Mouse (Mus musculus) liver, embryonic 15.5 days (tissue): ENCODE data around the gene Bcl2. TPM values are rescaled to one million over a fixed set of nuclear protein-coding genes. Genes with fewer than 3 reads are reported as not detected.

Experiments
- ATAC-seq: fragments of 200-750 bp; cut with Nextera tagmentation; 2 replicates; pipeline ENCODE4 v1.8.0; 2017; ENCODE audit warnings: moderate number of reproducible peaks, mild to moderate bottlenecking, moderate library complexity; ENCODE audit not compliant: insufficient read depth
- H3K27ac ChIP-seq: fragments of 300-500 bp; sonication (generic); replicated peaks from 2 replicates; pipeline ENCODE4 v1.5.1; 2015; ENCODE audit warnings: mild to moderate bottlenecking, inconsistent platforms
- H3K27me3 ChIP-seq: fragments of 300-500 bp; sonication (generic); 2 replicates; pipeline ENCODE4 v1.6.1; 2015; ENCODE audit warnings: mild to moderate bottlenecking, inconsistent platforms
- H3K36me3 ChIP-seq: fragments of 300-500 bp; sonication (generic); replicated peaks from 2 replicates; pipeline ENCODE4 v1.6.1; 2015; ENCODE audit warnings: moderate library complexity, mild to moderate bottlenecking, inconsistent platforms
- H3K4me1 ChIP-seq: fragments of 300-500 bp; sonication (generic); replicated peaks from 2 replicates; pipeline ENCODE4 v1.6.1; 2015; ENCODE audit warnings: inconsistent platforms
- H3K4me2 ChIP-seq: fragments of 300-500 bp; sonication (generic); 2 replicates; pipeline ENCODE4 v1.6.1; 2015; ENCODE audit warnings: moderate library complexity, mild to moderate bottlenecking, inconsistent platforms
- H3K4me3 ChIP-seq: fragments of 300-500 bp; sonication (generic); replicated peaks from 2 replicates; pipeline ENCODE4 v1.5.1; 2015; ENCODE audit warnings: mild to moderate bottlenecking, inconsistent platforms
- H3K9ac ChIP-seq: fragments of 300-500 bp; sonication (generic); 2 replicates; pipeline ENCODE4 v1.6.1; 2015; ENCODE audit warnings: moderate library complexity, mild to moderate bottlenecking, inconsistent platforms
- H3K9me3 ChIP-seq: fragments of 300-500 bp; sonication (generic); replicated peaks from 2 replicates; pipeline ENCODE4 v1.6.1; 2016; ENCODE audit warnings: inconsistent platforms
- WGBS: fragments of 180-500 bp; shearing (Covaris S2); methylation state at CpG from one replicate; pipeline ENCODE4 v1.1.7; 2015; ENCODE audit warnings: mixed read lengths; ENCODE audit not compliant: insufficient replicate concordance; 5-methylcytosine and 5-hydroxymethylcytosine counted together
- polyA plus RNA-seq: library from polyadenylated mRNA; unstranded; fragments of >200 nt; fragmentation: Nextera tagmentation; extraction: Ambion mirVana; gene quantifications from 2 replicates; pipeline ENCODE4 v1.2.1, GENCODE M21; 2015

The Bcl2 gene
- polyA plus RNA-seq, 1 experiment from 2014 or later = 0.84 TPM

GRCm38 (mm10) chr1:106688161-106688516, 25.9 kb downstream of the Bcl2 start:
- Histone ChIP-seq H3K9ac (no peak overlapping the region), H3K27ac (no peak overlapping the region), H3K27me3 (no peaks in the 10 kb centered on the region), H3K36me3 (no peaks in the 10 kb centered on the region), H3K4me1 (no peaks in the 10 kb centered on the region; the same call in 1 of the 2 replicates), H3K9me3 (no peaks in the 10 kb centered on the region), H3K4me2 (no peak overlapping the region), H3K4me3 (no peak overlapping the region)
- ATAC-seq = no peak
- WGBS = 31% methylated on average over 5 of the region's 5 CpGs

- Histone ChIP-seq H3K4me2 (no peak overlapping the region), H3K27ac (no peak overlapping the region), H3K27me3 (no peaks in the 10 kb centered on the region), H3K36me3 (no peaks in the 10 kb centered on the region), H3K4me3 (no peak overlapping the region), H3K4me1 (no peaks in the 10 kb centered on the region; the same call in 1 of the 2 replicates), H3K9me3 (no peaks in the 10 kb centered on the region), H3K9ac (no peak overlapping the region)
- ATAC-seq = no peak
- WGBS = 62% methylated on average over 18 of the region's 18 CpGs
These were observed 26.5 kb downstream of the Bcl2 start for GRCm38 (mm10) chr1:106687435-106688160.

- no peak overlapping the region for H3K4me3 ChIP-seq
- H3K9ac ChIP-seq = no peak overlapping the region
- H3K9me3 ChIP-seq = no peaks in the 10 kb centered on the region
- WGBS = 49% methylated on average over 2 of the region's 2 CpGs
- H3K4me1 ChIP-seq = no peaks in the 10 kb centered on the region; the same call in 1 of the 2 replicates
- ATAC-seq = no peak
- no peaks in the 10 kb centered on the region for H3K36me3 ChIP-seq
- H3K4me2 ChIP-seq = no peak overlapping the region
- no peak overlapping the region for H3K27ac ChIP-seq
- H3K27me3 ChIP-seq = no peaks in the 10 kb centered on the region
These were observed 28.4 kb downstream of the Bcl2 start for GRCm38 (mm10) chr1:106685702-106686101.

- no peak overlapping the region for H3K9ac ChIP-seq
- H3K4me1 ChIP-seq = no peaks in the 10 kb centered on the region; the same call in 1 of the 2 replicates
- no peaks in the 10 kb centered on the region for H3K27me3 ChIP-seq
- H3K9me3 ChIP-seq = no peaks in the 10 kb centered on the region
- H3K27ac ChIP-seq = no peak overlapping the region
- no peak for ATAC-seq
- H3K36me3 ChIP-seq = no peaks in the 10 kb centered on the region
- no peak overlapping the region for H3K4me2 ChIP-seq
- 59% methylated on average over 3 of the region's 3 CpGs for WGBS
- H3K4me3 ChIP-seq = no peak overlapping the region
These were observed 29.5 kb downstream of the Bcl2 start for GRCm38 (mm10) chr1:106684546-106684945.

GRCm38 (mm10) chr1:106682829-106683228, 31.2 kb downstream of the Bcl2 start:
- Histone ChIP-seq H3K9me3 (no peaks in the 10 kb centered on the region), H3K4me2 (no peak overlapping the region), H3K4me1 (no peaks in the 10 kb centered on the region; the same call in 1 of the 2 replicates), H3K36me3 (no peaks in the 10 kb centered on the region), H3K9ac (no peak overlapping the region), H3K4me3 (no peak overlapping the region), H3K27me3 (no peaks in the 10 kb centered on the region), H3K27ac (no peak overlapping the region)
- 65% methylated on average over 3 of the region's 3 CpGs for WGBS
- ATAC-seq = no peak

- H3K4me3 ChIP-seq = no peak overlapping the region
- H3K4me1 ChIP-seq = no peaks in the 10 kb centered on the region
- ATAC-seq = no peak
- no peak overlapping the region for H3K27ac ChIP-seq
- no peaks in the 10 kb centered on the region for H3K27me3 ChIP-seq
- H3K9me3 ChIP-seq = no peaks in the 10 kb centered on the region
- H3K36me3 ChIP-seq = no peaks in the 10 kb centered on the region
- H3K9ac ChIP-seq = no peak overlapping the region
- H3K4me2 ChIP-seq = no peak overlapping the region
- WGBS = 70% methylated on average over 6 of the region's 6 CpGs
These were observed 34.1 kb downstream of the Bcl2 start for GRCm38 (mm10) chr1:106679800-106680515.

GRCm38 (mm10) chr1:106678060-106678478, 36.0 kb downstream of the Bcl2 start:
- Histone ChIP-seq H3K9ac (no peak overlapping the region), H3K4me1 (no peaks in the 10 kb centered on the region), H3K27ac (no peak overlapping the region), H3K27me3 (no peaks in the 10 kb centered on the region), H3K9me3 (no peaks in the 10 kb centered on the region), H3K4me2 (no peak overlapping the region), H3K4me3 (no peak overlapping the region), H3K36me3 (no peaks in the 10 kb centered on the region)
- no peak for ATAC-seq
- WGBS = 54% methylated on average over 5 of the region's 5 CpGs

GRCm38 (mm10) chr1:106666140-106667088, 47.7 kb downstream of the Bcl2 start:
- Histone ChIP-seq H3K27me3 (no peaks in the 10 kb centered on the region), H3K36me3 (no peaks in the 10 kb centered on the region), H3K9me3 (no peaks in the 10 kb centered on the region), H3K4me3 (no peak overlapping the region), H3K9ac (no peak overlapping the region), H3K27ac (no peak overlapping the region), H3K4me2 (no peak overlapping the region), H3K4me1 (no peaks in the 10 kb centered on the region; the same call in 1 of the 2 replicates)
- WGBS = 41% methylated on average over 8 of the region's 8 CpGs
- no peak for ATAC-seq

- no peak overlapping the region for H3K27ac ChIP-seq
- 56% methylated on average over 1 of the region's 1 CpGs for WGBS
- no peaks in the 10 kb centered on the region for H3K27me3 ChIP-seq
- H3K9me3 ChIP-seq = no peaks in the 10 kb centered on the region
- H3K4me3 ChIP-seq = no peak overlapping the region
- no peak overlapping the region for H3K4me2 ChIP-seq
- ATAC-seq = no peak
- no peaks in the 10 kb centered on the region for H3K36me3 ChIP-seq
- no peaks in the 10 kb centered on the region; the same call in 1 of the 2 replicates for H3K4me1 ChIP-seq
- no peak overlapping the region for H3K9ac ChIP-seq
These were observed 49.1 kb downstream of the Bcl2 start for GRCm38 (mm10) chr1:106664978-106665377.

GRCm38 (mm10) chr1:106662486-106662885, 51.6 kb downstream of the Bcl2 start:
- no peaks in the 10 kb centered on the region for H3K9me3 ChIP-seq
- WGBS = 79% methylated on average over 5 of the region's 5 CpGs
- H3K4me2 ChIP-seq = no peak overlapping the region
- H3K4me3 ChIP-seq = no peak overlapping the region
- peaks cover 7% of the 10 kb centered on the region; the same call in 1 of the 2 replicates for H3K4me1 ChIP-seq
- no peak overlapping the region for H3K27ac ChIP-seq
- H3K9ac ChIP-seq = no peak overlapping the region
- no peak for ATAC-seq
- H3K36me3 ChIP-seq = no peaks in the 10 kb centered on the region
- H3K27me3 ChIP-seq = no peaks in the 10 kb centered on the region
